Mouse (Mus musculus) cerebellum, adult 2 months (tissue): ENCODE measurements at regions not wholly inside any gene's neighbourhood (a gene's known extent, or its start where the extent isn't known, plus 50 kb on each side); places are given as distances from the start of the nearest gene placed in this dataset.

Source experiments
- CTCF ChIP-seq: fragments of 200-500 bp; IDR thresholded peaks from 2 replicates; pipeline ENCODE4 v1.5.1; 2011; ENCODE audit warnings: low read depth, mild to moderate bottlenecking, control low read depth, low read length, moderate library complexity, borderline replicate concordance; ENCODE audit not compliant: insufficient read depth
- POLR2A ChIP-seq: fragments of 200-500 bp; IDR thresholded peaks from 2 replicates; pipeline ENCODE4 v1.6.1; 2011; ENCODE audit warnings: low read length, control low read depth, borderline replicate concordance; ENCODE audit not compliant: insufficient read depth

- TF ChIP-seq POLR2A, result no peak
- no peak for TF ChIP-seq CTCF
Measured at GRCm38 (mm10) chr12:79918983-79919382, 193.8 kb downstream of the Zfp36l1 start.
